Mouse (Mus musculus) T-helper 1 cell (primary cell): ENCODE results near the gene Btnl1.

ENCODE experiments used
- in situ Hi-C: fragments of 300-600 bp; cut with MboI, MseI; formaldehyde crosslinking; loops from one replicate; pipeline ENCODE4 v1.15.1; 2025; ENCODE audit warnings: high pct_unique_total_duplicates

Gene Btnl1

GRCm38 (mm10) chr17:34383212-34383611, 6.3 kb downstream of the Btnl1 start:
- in situ Hi-C loops, result no loop called here

- in situ Hi-C loops, result no loop called here
These were observed 7.8 kb downstream of the Btnl1 start for GRCm38 (mm10) chr17:34384699-34385098.

- in situ Hi-C loops, result no loop called here
These were observed 9.7 kb downstream of the Btnl1 start for GRCm38 (mm10) chr17:34386656-34387055.

- in situ Hi-C loops, result no loop called here
These were observed 11.6 kb downstream of the Btnl1 start for GRCm38 (mm10) chr17:34388513-34388912.

- in situ Hi-C loops, result no loop called here
These were observed 14.6 kb downstream of the Btnl1 start for GRCm38 (mm10) chr17:34391507-34391906.

GRCm38 (mm10) chr17:34392321-34392720, 15.4 kb downstream of the Btnl1 start:
- in situ Hi-C loops, result no loop called here

- in situ Hi-C loops, result no loop called here
These were observed 20.4 kb downstream of the Btnl1 start for GRCm38 (mm10) chr17:34397357-34397756.

GRCm38 (mm10) chr17:34398058-34398710, 21.3 kb downstream of the Btnl1 start:
- in situ Hi-C loops, result no loop called here

GRCm38 (mm10) chr17:34398711-34399393, 21.9 kb downstream of the Btnl1 start, which contains the start of gene BC051142:
BC051142 (plus strand) TSS chr17:34398820.
- in situ Hi-C loops, result no loop called here

GRCm38 (mm10) chr17:34399394-34399715, 22.4 kb downstream of the Btnl1 start:
- in situ Hi-C loops, result no loop called here

- in situ Hi-C loops, result no loop called here
These were observed 34.2 kb downstream of the Btnl1 start for GRCm38 (mm10) chr17:34411117-34411516.

GRCm38 (mm10) chr17:34420014-34420413, 43.1 kb downstream of the Btnl1 start:
- in situ Hi-C loops, result no loop called here

GRCm38 (mm10) chr17:34427597-34427996, 50.7 kb downstream of the Btnl1 start:
- in situ Hi-C loops, result no loop called here
